Mouse (Mus musculus): ENCODE measurements around the gene Chst8. TPM values are rescaled to one million over a fixed set of nuclear protein-coding genes. Genes with fewer than 3 reads are reported as not detected.

Gene Chst8
- total and polyA plus RNA-seq, 2 experiments from 2014 or later, result 0.20 to 6.4 TPM

DNA sequence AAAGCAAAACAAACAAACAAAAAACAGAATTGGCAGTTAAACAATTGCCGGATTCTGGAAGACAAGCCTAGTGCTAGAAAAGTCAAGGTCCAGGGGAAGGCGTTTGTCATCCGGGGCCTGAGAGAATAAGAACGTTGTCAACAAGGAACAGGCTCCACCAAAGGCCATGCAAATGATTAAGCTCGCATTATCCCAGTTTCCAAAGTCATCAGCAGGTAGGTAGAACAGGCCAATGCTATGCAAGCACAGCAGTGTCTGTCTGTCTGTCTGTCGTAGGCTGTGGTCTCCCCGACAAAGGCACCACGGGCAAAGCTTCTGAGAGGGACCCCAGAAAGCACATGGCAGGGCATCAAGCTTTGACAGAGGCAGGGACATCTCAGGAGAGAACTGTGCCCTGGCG is 9.1 kb upstream of the Chst8 start:
- no peaks in the 10 kb centered on the region for H3K36me3 ChIP-seq (replicated peaks; ENCODE audit: control insufficient read depth, insufficient read depth, low read length)
- H3K9ac ChIP-seq (replicated peaks; ENCODE audit: low read depth, low read length), result no peak overlapping the region
- no peaks in the 10 kb centered on the region for H3K4me1 ChIP-seq (ENCODE audit: control insufficient read depth, insufficient read depth)
- DNase-seq (ENCODE audit: low spot score), result no peak
- 0 out of 2 replicates have a peak, but pooled peaks cover 3% of the 10 kb centered on the region for H3K9me3 ChIP-seq (replicated peaks; ENCODE audit: control insufficient read depth, low read length)
- ATAC-seq (ENCODE audit: insufficient read depth, low read depth), result no peak
- no peak overlapping the region for H3K4me2 ChIP-seq (ENCODE audit: low read depth, low read length)
- no peaks in the 10 kb centered on the region for H3K27me3 ChIP-seq (ENCODE audit: control insufficient read depth, insufficient read depth, low read length)
- TF ChIP-seq CTCF (IDR thresholded peaks at IDR 0.05; ENCODE audit: low read depth), result no peak
- TF ChIP-seq EP300 (IDR thresholded peaks at IDR 0.05; ENCODE audit: low read depth), result no peak
- H3K4me3 ChIP-seq (ENCODE audit: low read depth, low read length), result no peak overlapping the region
- H3K27ac ChIP-seq (ENCODE audit: low read depth), result no peak overlapping the region
- WGBS, result 74% methylated on average over 9 of the region's 9 CpGs

DNA sequence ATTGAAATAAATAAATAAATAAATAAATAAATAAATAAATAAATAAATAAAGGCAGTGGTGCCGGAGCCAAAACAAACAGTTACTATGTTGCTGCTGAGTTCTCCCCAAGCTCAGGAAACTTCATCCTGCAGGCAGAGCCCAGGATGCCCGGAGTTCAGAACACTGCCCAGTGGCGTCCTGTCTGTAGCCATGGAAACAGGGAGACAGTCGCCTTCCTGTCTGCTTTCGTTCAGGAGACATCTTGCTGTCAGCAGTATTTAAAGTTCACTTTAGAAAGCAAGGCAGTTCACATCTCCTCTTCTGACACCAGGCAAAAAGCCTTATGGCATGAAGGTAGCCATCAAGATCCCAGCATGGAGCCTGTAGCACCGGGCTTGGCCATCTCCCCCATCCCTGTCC is 8.0 kb upstream of the Chst8 start:
- no peak for TF ChIP-seq CTCF (IDR thresholded peaks at IDR 0.05; ENCODE audit: low read depth)
- TF ChIP-seq EP300 (IDR thresholded peaks at IDR 0.05; ENCODE audit: low read depth), result no peak
- H3K9ac ChIP-seq (replicated peaks; ENCODE audit: low read depth, low read length), result no peak overlapping the region
- H3K4me1 ChIP-seq (ENCODE audit: control insufficient read depth, insufficient read depth), result no peaks in the 10 kb centered on the region
- no peak overlapping the region for H3K4me2 ChIP-seq (ENCODE audit: low read depth, low read length)
- H3K9me3 ChIP-seq (replicated peaks; ENCODE audit: control insufficient read depth, low read length), result no peaks in the 10 kb centered on the region
- no peak overlapping the region for H3K27ac ChIP-seq (ENCODE audit: low read depth)
- WGBS, result 34% methylated on average over 6 of the region's 6 CpGs
- no peaks in the 10 kb centered on the region for H3K27me3 ChIP-seq (ENCODE audit: control insufficient read depth, insufficient read depth, low read length)
- H3K36me3 ChIP-seq (replicated peaks; ENCODE audit: control insufficient read depth, insufficient read depth, low read length), result no peaks in the 10 kb centered on the region
- H3K4me3 ChIP-seq (ENCODE audit: low read depth, low read length), result no peak overlapping the region
- ATAC-seq (ENCODE audit: insufficient read depth, low read depth) (no peak), DNase-seq (ENCODE audit: low spot score) (no peak)

DNA sequence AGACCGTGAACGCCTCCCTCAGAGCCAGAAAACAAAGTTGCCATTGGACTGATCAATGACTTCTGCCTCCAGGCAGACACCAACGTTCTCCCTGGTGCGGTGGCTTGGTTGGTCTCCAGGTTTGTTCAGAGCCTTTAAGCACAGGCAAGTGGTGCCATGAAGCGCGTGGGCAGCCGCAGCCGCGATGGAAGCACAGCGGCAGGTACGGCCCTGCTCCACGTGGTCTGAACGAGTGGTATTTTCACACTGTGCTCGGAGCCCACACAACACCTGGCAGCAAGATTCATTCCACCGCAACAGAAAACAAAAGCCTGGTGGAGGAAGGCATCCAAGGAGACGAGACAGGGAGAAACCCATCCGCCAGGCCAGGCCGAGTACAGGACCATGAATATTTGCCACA is 7.3 kb upstream of the Chst8 start:
- DNase-seq (ENCODE audit: low spot score) (no peak), ATAC-seq (ENCODE audit: insufficient read depth, low read depth) (no peak)
- no peak overlapping the region for H3K4me3 ChIP-seq (ENCODE audit: low read depth, low read length)
- H3K4me2 ChIP-seq (ENCODE audit: low read depth, low read length), result no peak overlapping the region
- no peak overlapping the region for H3K27ac ChIP-seq (ENCODE audit: low read depth)
- no peaks in the 10 kb centered on the region for H3K4me1 ChIP-seq (ENCODE audit: control insufficient read depth, insufficient read depth)
- H3K27me3 ChIP-seq (ENCODE audit: control insufficient read depth, insufficient read depth, low read length), result peaks cover under 1% of the 10 kb centered on the region; the same call in 1 of the 2 replicates
- TF ChIP-seq CTCF (IDR thresholded peaks at IDR 0.05; ENCODE audit: low read depth), result no peak
- no peak for TF ChIP-seq EP300 (IDR thresholded peaks at IDR 0.05; ENCODE audit: low read depth)
- no peak overlapping the region for H3K9ac ChIP-seq (replicated peaks; ENCODE audit: low read depth, low read length)
- H3K9me3 ChIP-seq (replicated peaks; ENCODE audit: control insufficient read depth, low read length), result no peaks in the 10 kb centered on the region
- WGBS, result 87% methylated on average over 18 of the region's 18 CpGs
- no peaks in the 10 kb centered on the region for H3K36me3 ChIP-seq (replicated peaks; ENCODE audit: control insufficient read depth, insufficient read depth, low read length)

DNA sequence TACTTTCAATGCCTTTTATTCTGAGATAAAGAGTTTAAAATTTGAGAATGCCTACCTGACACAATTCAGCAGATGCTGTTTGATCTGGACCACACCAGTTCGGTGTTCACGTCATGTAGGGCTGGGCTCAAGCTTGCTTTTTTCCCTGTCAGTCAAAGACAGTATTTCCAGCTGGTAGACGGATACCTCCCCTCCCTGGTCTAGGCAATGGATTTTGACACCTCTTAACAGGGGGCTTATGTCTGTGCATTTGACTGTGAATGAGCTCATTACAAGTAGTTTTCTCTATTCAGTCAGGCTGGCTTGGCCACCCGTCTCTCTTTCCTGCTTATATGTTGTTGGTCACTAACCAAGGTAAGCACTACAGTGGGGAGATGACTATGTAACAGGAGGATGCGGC is 6.1 kb upstream of the Chst8 start:
- no peak for TF ChIP-seq CTCF (IDR thresholded peaks at IDR 0.05; ENCODE audit: low read depth)
- no peak for TF ChIP-seq EP300 (IDR thresholded peaks at IDR 0.05; ENCODE audit: low read depth)
- Histone ChIP-seq H3K4me2 (ENCODE audit: low read depth, low read length) (no peak overlapping the region), H3K36me3 (replicated peaks; ENCODE audit: control insufficient read depth, insufficient read depth, low read length) (no peaks in the 10 kb centered on the region), H3K4me1 (ENCODE audit: control insufficient read depth, insufficient read depth) (no peaks in the 10 kb centered on the region), H3K4me3 (ENCODE audit: low read depth, low read length) (no peak overlapping the region), H3K9ac (replicated peaks; ENCODE audit: low read depth, low read length) (no peak overlapping the region), H3K27ac (ENCODE audit: low read depth) (no peak overlapping the region), H3K27me3 (ENCODE audit: control insufficient read depth, insufficient read depth, low read length) (peaks cover 11% of the 10 kb centered on the region), H3K9me3 (replicated peaks; ENCODE audit: control insufficient read depth, low read length) (no peaks in the 10 kb centered on the region)
- WGBS, result 77% methylated on average over 5 of the region's 5 CpGs
- ATAC-seq (ENCODE audit: insufficient read depth, low read depth), result no peak
- DNase-seq (ENCODE audit: low spot score), result no peak

DNA sequence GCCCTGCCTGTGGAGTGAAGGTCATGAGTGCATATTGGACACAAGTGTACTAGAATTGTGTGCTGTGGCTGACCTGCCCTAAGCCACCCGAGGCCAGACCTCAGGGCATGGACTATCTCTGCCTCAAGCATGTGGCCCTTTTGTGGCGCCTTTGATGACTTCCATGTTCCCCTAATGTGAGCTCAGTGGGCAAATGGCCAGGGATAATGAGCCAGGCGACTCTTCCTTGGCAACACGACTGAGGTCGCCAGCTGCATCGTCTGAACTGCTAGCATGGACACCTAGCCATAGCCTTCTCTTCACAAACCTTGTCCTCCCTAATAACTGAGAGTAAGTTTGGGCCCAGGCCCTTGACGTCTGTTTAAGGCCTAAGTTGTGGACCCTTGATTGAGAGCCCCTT is 4.5 kb upstream of the Chst8 start:
- Histone ChIP-seq H3K36me3 (replicated peaks; ENCODE audit: control insufficient read depth, insufficient read depth, low read length) (no peaks in the 10 kb centered on the region), H3K4me1 (ENCODE audit: control insufficient read depth, insufficient read depth) (0 out of 2 replicates have a peak, but pooled peaks cover 4% of the 10 kb centered on the region), H3K9me3 (replicated peaks; ENCODE audit: control insufficient read depth, low read length) (no peaks in the 10 kb centered on the region), H3K9ac (replicated peaks; ENCODE audit: low read depth, low read length) (no peak overlapping the region), H3K4me3 (ENCODE audit: low read depth, low read length) (no peak overlapping the region), H3K27me3 (ENCODE audit: control insufficient read depth, insufficient read depth, low read length) (peaks cover 28% of the 10 kb centered on the region), H3K27ac (ENCODE audit: low read depth) (no peak overlapping the region), H3K4me2 (ENCODE audit: low read depth, low read length) (no peak overlapping the region)
- no peak for TF ChIP-seq CTCF (IDR thresholded peaks at IDR 0.05; ENCODE audit: low read depth)
- no peak for DNase-seq (ENCODE audit: low spot score)
- 74% methylated on average over 7 of the region's 7 CpGs for WGBS
- no peak for ATAC-seq (ENCODE audit: insufficient read depth, low read depth)

DNA sequence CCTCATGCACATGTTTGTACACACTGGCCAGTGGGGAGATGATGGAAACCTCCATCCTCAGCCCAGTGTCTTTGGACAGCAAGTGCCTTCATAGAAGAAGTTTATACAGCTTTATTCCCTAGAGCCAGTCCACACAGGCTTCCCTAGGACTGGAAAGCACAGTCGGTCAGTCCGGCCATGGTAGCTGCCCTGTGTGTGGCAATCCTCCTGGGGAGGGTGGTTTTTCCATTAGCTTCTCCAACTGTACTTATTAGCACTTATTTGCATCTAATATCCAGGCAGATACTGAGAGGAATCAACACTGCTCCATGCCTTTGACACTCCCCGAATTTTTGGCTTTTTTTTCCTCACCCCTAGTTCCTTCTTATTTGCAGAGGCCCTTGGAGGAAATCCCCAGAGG is 2.3 kb upstream of the Chst8 start:
- Histone ChIP-seq H3K9ac (replicated peaks; ENCODE audit: low read depth, low read length) (no peak overlapping the region), H3K36me3 (replicated peaks; ENCODE audit: control insufficient read depth, insufficient read depth, low read length) (no peaks in the 10 kb centered on the region), H3K9me3 (replicated peaks; ENCODE audit: control insufficient read depth, low read length) (no peaks in the 10 kb centered on the region), H3K27ac (ENCODE audit: low read depth) (no peak overlapping the region), H3K4me2 (ENCODE audit: low read depth, low read length) (no peak overlapping the region), H3K4me3 (ENCODE audit: low read depth, low read length) (no peak overlapping the region), H3K27me3 (ENCODE audit: control insufficient read depth, insufficient read depth, low read length) (peaks cover 50% of the 10 kb centered on the region), H3K4me1 (ENCODE audit: control insufficient read depth, insufficient read depth) (0 out of 2 replicates have a peak, but pooled peaks cover 10% of the 10 kb centered on the region)
- ATAC-seq (ENCODE audit: insufficient read depth, low read depth) (no peak), DNase-seq (ENCODE audit: low spot score) (no peak)
- no peak for TF ChIP-seq CTCF (IDR thresholded peaks at IDR 0.05; ENCODE audit: low read depth)
- TF ChIP-seq EP300 (IDR thresholded peaks at IDR 0.05; ENCODE audit: low read depth), result no peak
- WGBS, result 60% methylated on average over 3 of the region's 3 CpGs

Data from heart, postnatal 0 days (tissue).